Mouse (Mus musculus) limb, embryonic 14.5 days (tissue): ENCODE measurements around the gene Zfp148. TPM values are rescaled to one million over a fixed set of nuclear protein-coding genes. Genes with fewer than 3 reads are reported as not detected.

Source experiments
- ATAC-seq: fragments of 200-750 bp; cut with Nextera tagmentation; 2 replicates; pipeline ENCODE4 v1.8.0; 2017; ENCODE audit warnings: low read depth, moderate number of reproducible peaks, moderate TSS enrichment; ENCODE audit not compliant: low FRiP score
- DNase-seq: peaks from one replicate; pipeline ENCODE4 v3.0.0-alpha.2; 2015; ENCODE audit warnings: low spot score
- H3K27ac ChIP-seq: fragments of 300-500 bp; sonication (generic); replicated peaks from 2 replicates; pipeline ENCODE4 v1.5.1; 2014; ENCODE audit warnings: low read depth, mild to moderate bottlenecking, low read length, moderate library complexity, mixed read lengths
- H3K27me3 ChIP-seq: fragments of 300-500 bp; sonication (generic); 2 replicates; pipeline ENCODE4 v1.6.1; 2014; ENCODE audit warnings: low read length, mixed read lengths; ENCODE audit not compliant: control insufficient read depth, insufficient read depth
- H3K36me3 ChIP-seq: fragments of 300-500 bp; sonication (generic); 2 replicates; pipeline ENCODE4 v1.6.1; 2014; ENCODE audit warnings: mild to moderate bottlenecking, low read length, moderate library complexity, mixed read lengths; ENCODE audit not compliant: control insufficient read depth, insufficient read depth
- H3K4me1 ChIP-seq: fragments of 300-500 bp; sonication (generic); 2 replicates; pipeline ENCODE4 v1.6.1; 2014; ENCODE audit warnings: antibody characterized with exemption, low read length, mixed read lengths; ENCODE audit not compliant: control insufficient read depth, insufficient read depth
- H3K4me2 ChIP-seq: fragments of 300-500 bp; sonication (generic); replicated peaks from 2 replicates; pipeline ENCODE4 v1.6.1; 2014; ENCODE audit warnings: low read depth, mild to moderate bottlenecking, low read length, moderate library complexity; ENCODE audit not compliant: severe bottlenecking
- H3K4me3 ChIP-seq: fragments of 300-500 bp; sonication (generic); replicated peaks from 2 replicates; pipeline ENCODE4 v1.5.1; 2014; ENCODE audit warnings: low read length
- H3K9ac ChIP-seq: fragments of 300-500 bp; sonication (generic); 2 replicates; pipeline ENCODE4 v1.6.1; 2014; ENCODE audit warnings: mild to moderate bottlenecking, low read depth, low read length, moderate library complexity; ENCODE audit not compliant: severe bottlenecking
- H3K9me3 ChIP-seq: fragments of 300-500 bp; sonication (generic); 2 replicates; pipeline ENCODE4 v1.6.1; 2016; ENCODE audit warnings: low read length; ENCODE audit not compliant: control insufficient read depth
- POLR2A ChIP-seq: fragments of 200-500 bp; IDR thresholded peaks from 2 replicates; pipeline ENCODE4 v1.8.0; 2012; ENCODE audit warnings: inconsistent platforms, mild to moderate bottlenecking, moderate library complexity, borderline replicate concordance; ENCODE audit not compliant: insufficient read depth, insufficient read length; ENCODE audit errors: extremely low read depth
- WGBS: fragments of 180-500 bp; shearing (Covaris S2); extraction: QIAGEN DNeasy Blood & Tissue Kit; methylation state at CpG from one replicate; pipeline ENCODE4 v1.1.7; 2014; 5-methylcytosine and 5-hydroxymethylcytosine counted together
- polyA plus RNA-seq, 2 experiments: library from polyadenylated mRNA; depleted of rRNA in 1 of 2; stranded (reverse) in 1 of 2; unstranded in 1 of 2; fragments of >200 nt; fragmentation: Nextera tagmentation in 1 of 2; extraction: Ambion mirVana in 1 of 2; gene quantifications; 2 replicates each; pipeline versions ENCODE4 v1.2.1 to v1.2.3; 2012 to 2014

Gene Zfp148
- polyA plus RNA-seq, 2 experiments, result 26.6 to 50.2 TPM

DNA sequence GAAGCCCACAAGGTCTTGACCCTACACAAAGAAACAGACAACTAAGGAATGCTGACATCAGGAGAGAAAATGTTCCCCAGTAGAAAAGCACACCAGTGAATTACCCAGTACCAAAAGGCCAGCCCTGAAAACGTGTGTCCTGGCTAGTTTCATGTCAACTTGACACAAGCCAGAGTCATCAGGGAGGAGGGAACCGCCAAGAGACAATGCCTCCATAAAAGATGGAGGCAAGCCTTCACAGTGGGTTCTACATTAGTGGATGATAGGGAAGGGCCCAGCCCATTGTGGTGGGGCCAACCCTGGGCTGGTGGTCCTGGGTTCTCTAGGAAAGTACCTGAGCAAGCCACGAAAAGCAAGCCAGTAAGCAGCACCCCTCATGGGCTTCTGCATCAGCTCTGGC, 34.3 kb upstream of the Zfp148 start:
- Histone ChIP-seq H3K36me3 (no peaks in the 10 kb centered on the region), H3K4me2 (no peak overlapping the region), H3K4me3 (no peak overlapping the region), H3K9me3 (no peaks in the 10 kb centered on the region), H3K9ac (no peak overlapping the region), H3K4me1 (peaks cover 4% of the 10 kb centered on the region; the same call in 1 of the 2 replicates), H3K27me3 (no peaks in the 10 kb centered on the region), H3K27ac (no peak overlapping the region)
- TF ChIP-seq POLR2A, result no peak
- ATAC-seq (no peak), DNase-seq (no peak)
- 30% methylated on average over 3 of the region's 3 CpGs for WGBS

DNA sequence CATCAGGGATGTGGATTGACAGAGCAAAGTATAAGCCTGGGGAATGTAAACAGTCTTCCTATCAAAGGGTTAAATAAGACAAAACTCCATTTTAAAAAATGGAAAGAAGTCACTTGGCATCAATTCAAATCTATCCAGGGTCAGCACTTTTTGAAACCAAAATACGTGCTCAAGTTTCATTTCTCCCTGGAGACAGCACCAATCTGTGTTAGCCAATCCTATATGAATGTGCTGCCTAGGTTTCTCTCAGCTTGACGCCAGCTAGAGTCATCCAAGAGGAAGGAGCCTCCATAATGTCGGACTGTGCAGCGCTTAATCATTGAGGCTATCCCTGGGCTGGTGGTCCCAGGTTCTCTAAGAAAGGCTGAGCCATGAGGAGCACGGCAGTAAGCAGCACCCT, 33.5 kb upstream of the Zfp148 start:
- TF ChIP-seq POLR2A, result no peak
- Histone ChIP-seq H3K27ac (no peak overlapping the region), H3K4me2 (no peak overlapping the region), H3K4me3 (no peak overlapping the region), H3K27me3 (no peaks in the 10 kb centered on the region), H3K9ac (no peak overlapping the region), H3K9me3 (no peaks in the 10 kb centered on the region), H3K36me3 (no peaks in the 10 kb centered on the region), H3K4me1 (peaks cover 4% of the 10 kb centered on the region; the same call in 1 of the 2 replicates)
- DNase-seq (no peak), ATAC-seq (no peak)
- WGBS, result 47% methylated on average over 5 of the region's 5 CpGs

DNA sequence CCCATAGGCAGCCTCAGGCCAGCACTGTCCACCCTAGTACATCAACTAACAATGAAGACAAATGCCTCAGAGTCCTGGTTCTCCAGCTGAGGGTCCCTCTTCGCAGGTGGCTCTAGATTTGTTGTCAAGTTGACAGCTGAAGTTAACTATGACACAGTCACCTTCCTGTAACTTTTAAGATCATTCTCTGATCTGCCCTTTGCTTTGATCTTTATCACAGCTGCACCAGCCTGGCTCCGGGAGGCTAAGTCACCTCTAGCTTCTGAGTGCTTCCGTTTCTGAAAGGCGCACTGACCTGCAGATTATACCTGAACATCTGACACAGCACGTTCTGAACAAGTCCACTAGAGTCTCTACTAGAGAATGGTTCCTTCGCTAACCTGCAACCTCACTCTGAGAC, 22.8 kb upstream of the Zfp148 start:
- Histone ChIP-seq H3K4me3 (no peak overlapping the region), H3K36me3 (no peaks in the 10 kb centered on the region), H3K27ac (no peak overlapping the region), H3K27me3 (no peaks in the 10 kb centered on the region), H3K4me1 (no peaks in the 10 kb centered on the region), H3K9me3 (no peaks in the 10 kb centered on the region), H3K9ac (no peak overlapping the region), H3K4me2 (no peak overlapping the region)
- no peak for TF ChIP-seq POLR2A
- DNase-seq (no peak), ATAC-seq (no peak)
- 62% methylated on average over 6 of the region's 6 CpGs for WGBS

DNA sequence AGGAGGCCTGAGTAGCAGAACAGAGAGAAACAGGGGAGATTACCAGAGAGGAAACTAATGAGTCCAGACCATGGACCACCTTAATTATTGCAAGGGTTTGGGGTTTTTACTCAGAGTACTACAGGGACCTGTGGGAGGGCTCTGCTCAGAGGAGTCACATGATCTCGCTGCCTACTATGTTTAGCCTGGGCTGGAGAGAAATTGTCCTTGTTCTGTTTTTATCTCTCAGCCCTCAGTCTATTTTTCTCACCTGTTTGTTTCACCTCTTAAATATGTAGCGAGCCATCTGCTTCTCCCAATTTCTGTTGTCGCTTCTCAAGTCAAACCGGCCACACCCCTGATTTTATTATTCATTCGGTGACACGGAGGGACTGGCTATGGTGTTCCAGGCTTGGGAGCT, 14.9 kb upstream of the Zfp148 start:
- ATAC-seq (no peak), DNase-seq (no peak)
- Histone ChIP-seq H3K4me1 (no peaks in the 10 kb centered on the region), H3K4me3 (no peak overlapping the region), H3K36me3 (no peaks in the 10 kb centered on the region), H3K4me2 (no peak overlapping the region), H3K9ac (no peak overlapping the region), H3K27me3 (no peaks in the 10 kb centered on the region), H3K27ac (no peak overlapping the region), H3K9me3 (no peaks in the 10 kb centered on the region)
- no peak for TF ChIP-seq POLR2A
- WGBS, result 80% methylated on average over 6 of the region's 6 CpGs

DNA sequence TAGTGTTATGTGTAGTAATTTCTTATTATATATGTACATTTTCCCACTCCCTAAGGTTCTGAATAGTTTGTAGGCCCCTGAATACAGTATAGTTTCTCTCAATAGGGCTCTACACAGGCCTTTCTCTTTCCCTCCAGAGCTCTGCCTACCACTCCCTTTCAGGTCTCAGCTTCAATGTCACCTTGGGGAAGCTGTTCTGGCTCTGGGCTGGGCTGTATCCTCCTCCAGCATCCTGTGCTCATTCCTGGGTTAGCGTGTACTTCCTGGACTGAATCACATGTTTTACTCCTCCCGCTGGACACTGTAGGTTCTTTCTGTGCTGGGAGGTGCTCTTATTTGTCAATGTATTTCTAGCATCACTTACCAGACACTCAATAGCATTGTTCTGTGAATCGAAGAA, 12.0 kb upstream of the Zfp148 start:
- H3K4me1 ChIP-seq, result no peaks in the 10 kb centered on the region
- no peak for ATAC-seq
- H3K4me3 ChIP-seq, result no peak overlapping the region
- H3K9ac ChIP-seq, result no peak overlapping the region
- H3K9me3 ChIP-seq, result no peaks in the 10 kb centered on the region
- H3K36me3 ChIP-seq, result no peaks in the 10 kb centered on the region
- TF ChIP-seq POLR2A, result no peak
- H3K27ac ChIP-seq, result no peak overlapping the region
- 77% methylated on average over 3 of the region's 3 CpGs for WGBS
- no peak for DNase-seq
- no peak overlapping the region for H3K4me2 ChIP-seq
- H3K27me3 ChIP-seq, result no peaks in the 10 kb centered on the region

DNA sequence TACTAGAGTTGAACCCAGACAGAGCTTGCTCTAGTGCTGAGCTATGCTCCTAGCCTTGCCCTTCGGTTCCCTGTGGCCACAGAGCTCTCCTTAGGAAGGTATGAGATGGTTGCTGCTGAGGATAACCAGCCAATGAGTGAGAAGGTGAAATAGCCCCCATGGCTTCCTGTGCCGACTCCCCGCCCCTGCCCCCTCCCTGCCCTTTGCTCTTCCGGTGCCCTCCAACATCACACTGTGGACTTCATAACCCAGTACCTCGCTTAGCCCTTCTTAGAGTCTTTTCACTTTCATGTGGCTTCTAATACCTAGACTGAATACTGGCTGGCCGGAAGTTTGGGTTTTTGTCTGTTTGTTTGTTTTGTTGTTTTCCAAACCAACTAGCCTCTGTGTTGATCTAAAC, 9.8 kb upstream of the Zfp148 start:
- Histone ChIP-seq H3K4me2 (no peak overlapping the region), H3K9me3 (no peaks in the 10 kb centered on the region), H3K4me1 (no peaks in the 10 kb centered on the region), H3K27ac (no peak overlapping the region), H3K4me3 (no peak overlapping the region), H3K36me3 (no peaks in the 10 kb centered on the region), H3K9ac (no peak overlapping the region), H3K27me3 (no peaks in the 10 kb centered on the region)
- ATAC-seq, result no peak
- no peak for TF ChIP-seq POLR2A
- 38% methylated on average over 6 of the region's 6 CpGs for WGBS
- no peak for DNase-seq
